Mouse (Mus musculus) c-Kit-positive CD71-positive TER-119-negative erythroid progenitor cells, embryonic 14.5 days (primary cell): ENCODE results near the gene Chrm3.
A peak's percentile ranks its signal among the peaks of the same experiment; 100 is the strongest.

Source experiments
- DNase-seq: peaks from one replicate; pipeline ENCODE4 v3.0.0-alpha.2; 2013; ENCODE audit warnings: low read depth

Chrm3 gene

DNA sequence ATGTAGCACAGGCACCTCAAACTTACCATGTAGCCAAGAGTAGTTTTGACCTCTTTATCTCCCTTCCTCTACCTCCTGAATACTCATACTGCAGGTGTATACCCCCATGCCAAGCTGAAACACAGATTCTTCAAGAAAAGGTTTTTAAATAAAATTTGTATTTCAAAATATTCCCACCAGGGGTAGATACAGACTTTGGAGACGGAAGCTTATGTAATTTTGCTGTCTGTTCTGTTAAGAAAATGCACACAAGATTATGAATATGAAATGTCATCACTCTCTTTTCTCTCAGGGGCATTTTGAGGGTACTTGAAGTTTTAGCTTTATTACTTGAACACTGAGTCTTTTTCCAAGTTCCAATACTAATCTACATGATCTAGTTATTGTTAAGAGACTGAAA, 469.6 kb downstream of the Chrm3 start:
- no peak for DNase-seq

DNA sequence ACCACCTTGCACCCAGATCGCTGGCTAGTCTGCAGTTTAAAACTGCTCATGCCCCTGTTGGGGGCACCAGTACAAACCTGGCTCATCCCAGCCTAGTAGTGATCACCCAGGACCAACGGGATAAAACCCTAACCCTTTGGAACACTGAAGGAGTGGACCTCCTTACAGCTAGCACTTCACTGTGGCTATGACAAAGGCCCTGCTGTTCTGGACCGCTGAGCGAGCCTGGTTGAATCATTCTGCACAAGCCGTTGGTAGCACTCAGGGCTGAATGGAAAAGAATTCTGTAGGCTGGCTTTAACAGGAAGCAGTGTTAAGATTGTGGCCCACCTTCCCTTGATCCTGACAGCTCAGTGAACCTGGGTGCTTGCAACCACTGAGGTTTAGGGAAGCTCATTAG, 470.2 kb downstream of the Chrm3 start:
- DNase-seq = no peak

DNA sequence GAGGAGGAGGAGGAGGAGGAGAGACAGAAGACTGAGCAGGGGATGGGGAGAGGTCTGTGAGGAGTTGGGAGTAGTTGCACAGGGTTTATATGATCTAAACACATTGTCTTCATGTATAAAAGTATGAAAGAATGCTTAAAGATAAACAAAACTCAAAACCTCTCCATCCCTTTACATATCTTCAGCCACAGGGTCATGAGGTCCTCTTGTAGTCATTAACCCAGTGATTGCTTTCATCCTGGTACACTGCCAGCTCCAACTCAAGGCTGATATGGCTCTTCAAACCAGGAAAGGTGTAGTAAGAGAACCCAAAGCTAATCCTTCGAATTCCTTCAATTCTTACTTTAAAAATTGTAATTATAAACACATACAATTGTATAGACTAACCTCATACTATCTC, 470.7 kb downstream of the Chrm3 start:
- DNase-seq = no peak

GRCm38 (mm10) chr13:9888284-9888683, 472.4 kb downstream of the Chrm3 start:
- no peak for DNase-seq

GRCm38 (mm10) chr13:9887261-9887660, 473.4 kb downstream of the Chrm3 start:
- DNase-seq = no peak

GRCm38 (mm10) chr13:9886465-9887135, 474.0 kb downstream of the Chrm3 start:
- no peak for DNase-seq

DNA sequence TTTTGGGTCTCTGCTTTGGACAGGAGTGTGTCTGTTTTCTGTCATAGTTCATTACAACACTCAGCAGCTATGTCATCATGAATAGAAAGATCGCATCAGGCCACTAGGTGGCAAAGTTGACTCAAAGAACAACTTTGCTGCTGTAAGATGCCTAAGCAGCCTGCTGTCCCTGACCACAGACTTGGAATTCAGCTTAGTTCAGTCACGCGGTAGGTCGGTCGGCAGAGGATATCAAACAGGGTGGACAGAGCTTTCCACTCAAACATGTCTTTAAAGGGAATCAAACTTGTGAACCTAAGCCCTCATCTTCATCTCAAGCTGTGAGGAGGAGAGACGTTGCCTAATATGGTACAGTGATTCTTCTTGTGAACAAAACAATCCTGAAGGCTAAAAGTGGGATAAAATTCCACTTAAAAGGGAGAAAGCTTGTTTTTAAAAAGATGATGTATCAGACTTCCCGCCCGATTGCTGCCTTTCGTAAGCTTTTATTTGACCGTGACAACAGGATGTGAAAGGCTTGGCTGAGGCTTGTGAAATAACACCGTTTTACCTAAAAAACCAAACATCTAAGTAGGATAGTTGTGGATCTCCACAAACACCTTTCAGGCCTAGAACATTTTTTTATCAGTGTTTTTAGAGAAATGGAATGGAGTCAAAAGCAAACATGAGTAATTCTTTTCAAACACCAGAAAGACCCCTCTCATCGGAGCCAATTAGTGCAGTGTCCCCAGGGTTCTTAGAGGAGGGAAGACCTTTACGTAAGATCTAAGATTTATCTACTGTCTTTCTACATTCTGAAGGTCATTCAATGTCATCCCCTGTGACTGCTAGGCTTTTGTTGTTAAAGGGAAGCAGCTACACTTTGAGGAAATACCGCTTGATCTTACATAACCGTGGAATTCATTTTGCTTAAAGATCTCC, 478.0 kb downstream of the Chrm3 start:
- DNase-seq = peak; percentile 6

GRCm38 (mm10) chr13:9881930-9882329, 478.7 kb downstream of the Chrm3 start:
- DNase-seq = no peak

GRCm38 (mm10) chr13:9880401-9880800, 480.2 kb downstream of the Chrm3 start:
- no peak for DNase-seq

DNA sequence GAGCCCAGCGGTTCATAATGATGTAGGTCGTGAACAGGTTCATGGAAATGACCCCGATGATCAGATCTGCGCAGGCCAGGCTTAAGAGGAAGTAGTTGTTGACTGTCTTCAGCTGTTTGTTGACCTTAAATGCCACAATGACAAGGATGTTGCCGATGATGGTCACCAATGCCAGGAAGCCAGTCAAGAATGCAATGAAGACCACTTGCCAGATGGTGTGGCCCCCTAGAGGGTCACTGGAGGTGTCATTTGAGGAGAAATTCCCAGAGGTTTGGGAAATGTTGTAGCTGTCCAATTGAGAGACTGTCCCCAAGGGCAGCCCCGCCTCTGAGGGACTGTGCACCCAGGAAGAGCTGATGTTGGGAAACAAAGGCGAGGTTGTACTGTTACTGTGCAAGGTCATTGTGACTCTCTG, 482.0 kb downstream of the Chrm3 start:
- no peak for DNase-seq

GRCm38 (mm10) chr13:9873377-9873776, 487.3 kb downstream of the Chrm3 start:
- DNase-seq = no peak

GRCm38 (mm10) chr13:9866161-9866560, 494.5 kb downstream of the Chrm3 start:
- DNase-seq = no peak

GRCm38 (mm10) chr13:9847515-9847914, 513.1 kb downstream of the Chrm3 start:
- no peak for DNase-seq

GRCm38 (mm10) chr13:9846543-9847434, 513.9 kb downstream of the Chrm3 start:
- DNase-seq = peak; percentile 7

DNA sequence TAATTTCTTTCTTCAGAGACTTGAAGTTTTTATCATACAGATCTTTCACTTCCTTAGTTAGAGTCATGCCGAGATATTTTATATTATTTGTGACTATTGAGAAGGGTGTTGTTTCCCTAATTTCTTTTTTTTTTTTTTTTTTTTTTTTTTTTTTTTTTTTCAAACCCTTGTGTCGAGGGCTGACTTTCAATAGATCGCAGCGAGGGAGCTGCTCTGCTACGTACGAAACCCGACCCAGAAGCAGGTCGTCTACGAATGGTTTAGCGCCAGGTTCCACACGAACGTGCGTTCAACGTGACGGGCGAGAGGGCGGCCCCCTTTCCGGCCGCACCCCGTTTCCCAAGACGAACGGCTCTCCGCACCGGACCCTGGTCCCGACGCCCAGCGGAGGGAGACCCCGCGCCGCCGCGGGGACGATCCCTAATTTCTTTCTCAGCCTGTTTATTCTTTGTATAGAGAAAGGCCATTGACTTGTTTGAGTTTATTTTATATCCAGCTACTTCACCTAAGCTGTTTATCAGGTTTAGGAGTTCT, 526.4 kb downstream of the Chrm3 start:
- DNase-seq = peak; percentile 24

DNA sequence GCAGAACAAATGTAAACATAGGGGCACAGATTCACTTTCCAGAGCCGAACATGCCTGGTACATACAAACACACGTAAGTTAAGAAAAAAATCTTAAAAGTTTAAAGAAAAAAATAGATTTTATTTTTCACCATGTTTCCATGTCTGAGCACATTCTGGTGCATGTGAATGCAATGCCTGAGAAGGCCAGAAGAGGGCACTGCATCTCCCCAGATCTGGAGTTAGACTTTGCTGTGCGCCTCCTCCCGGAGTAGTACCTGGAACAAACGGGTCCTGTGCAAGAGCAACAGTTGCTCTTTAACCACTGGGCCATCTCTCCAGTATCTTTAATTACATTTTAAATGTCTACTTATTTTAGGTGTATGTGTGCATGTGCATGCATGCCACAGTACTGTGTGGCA, 534.4 kb downstream of the Chrm3 start:
- no peak for DNase-seq
